Mouse (Mus musculus): ENCODE data around the gene 1700012B09Rik.

1700012B09Rik gene

DNA sequence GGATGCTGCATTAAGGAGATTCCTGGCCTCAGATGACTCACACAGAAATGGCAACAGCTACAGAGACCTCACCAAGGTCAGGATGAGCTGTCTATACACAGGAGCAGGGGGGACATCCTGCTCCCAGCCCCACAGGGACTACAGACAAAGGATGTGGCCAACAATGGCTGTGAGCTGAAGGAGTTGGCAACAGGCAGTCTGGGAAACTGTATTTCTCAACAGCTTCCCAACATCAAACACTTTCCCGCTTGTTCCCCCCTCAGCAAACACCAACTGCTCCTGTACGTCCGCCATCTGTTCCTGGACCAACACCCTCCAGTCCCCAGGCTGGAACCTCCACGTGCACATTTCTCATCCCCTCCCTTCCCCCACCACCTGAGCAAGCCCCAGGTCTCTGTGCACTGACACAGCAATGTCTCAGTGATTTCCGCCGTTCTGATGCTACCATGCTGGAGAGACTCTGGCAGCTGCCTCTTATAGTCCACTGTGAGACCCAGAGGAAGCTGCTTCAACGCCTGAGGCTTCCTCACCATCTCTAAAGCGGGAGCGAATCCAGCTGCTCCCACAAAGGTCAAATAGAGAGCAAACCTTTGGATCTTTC is 39.8 kb downstream of the 1700012B09Rik start:
- no peak for DNase-seq (ENCODE audit: low spot score in 2 of 2)

- DNase-seq (ENCODE audit: low spot score in 2 of 2) = no peak
These were observed 42.5 kb downstream of the 1700012B09Rik start for GRCm38 (mm10) chr9:14728365-14728764.

- DNase-seq (ENCODE audit: low spot score in 2 of 2) = no peak
These were observed 44.2 kb downstream of the 1700012B09Rik start for GRCm38 (mm10) chr9:14726629-14727028.

DNA sequence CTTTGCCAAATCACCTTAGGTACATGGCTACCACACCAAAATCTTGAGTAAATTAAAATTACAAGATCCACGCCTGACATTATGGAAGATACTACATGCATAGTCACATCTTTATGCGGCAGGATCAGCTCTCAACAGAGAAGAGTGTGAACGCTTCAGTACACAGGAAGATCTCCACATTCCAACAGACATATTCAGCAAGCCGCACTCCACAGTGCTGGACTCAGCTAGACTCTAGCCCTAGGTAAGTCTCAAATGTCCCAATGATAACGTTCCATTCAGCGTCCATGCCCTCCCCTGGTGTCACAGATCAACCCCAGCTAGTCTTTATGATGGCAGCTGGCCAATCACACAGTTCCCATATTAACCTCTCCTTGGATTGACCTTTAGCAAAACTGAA is 44.8 kb downstream of the 1700012B09Rik start:
- DNase-seq (ENCODE audit: low spot score in 2 of 2) = no peak

DNA sequence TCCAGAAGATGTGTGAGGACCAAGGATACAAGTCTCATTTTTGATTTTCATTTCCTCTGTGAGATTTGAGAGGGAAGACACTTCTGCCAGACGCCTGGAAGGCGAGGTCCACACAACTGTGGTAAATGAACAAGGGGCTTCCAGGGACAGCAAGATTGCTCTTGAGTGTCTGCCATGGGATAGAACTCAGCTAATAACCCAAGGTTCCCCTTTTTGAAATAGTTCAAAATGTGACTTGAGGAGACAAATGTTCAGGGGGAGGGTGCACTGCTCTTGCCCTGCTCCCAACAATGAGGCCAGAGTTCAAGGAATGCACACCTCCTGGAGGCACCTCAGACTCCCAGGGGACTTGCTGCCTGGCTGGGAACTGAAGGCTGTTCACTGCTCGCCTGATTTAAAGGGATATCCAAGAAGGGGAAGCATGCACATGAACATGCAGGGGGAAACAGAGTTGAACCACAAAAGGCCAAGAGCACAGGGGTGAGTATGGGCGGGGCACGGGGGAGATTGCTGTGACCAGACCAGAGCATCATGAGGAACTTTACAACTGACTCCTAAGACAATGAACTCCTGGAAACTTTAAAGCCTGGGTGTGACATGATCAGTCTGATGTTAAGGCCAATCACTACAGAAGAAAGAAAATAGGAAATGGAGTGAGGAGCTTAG is 45.9 kb downstream of the 1700012B09Rik start:
- DNase-seq (ENCODE audit: low spot score in 2 of 2) = no peak

DNA sequence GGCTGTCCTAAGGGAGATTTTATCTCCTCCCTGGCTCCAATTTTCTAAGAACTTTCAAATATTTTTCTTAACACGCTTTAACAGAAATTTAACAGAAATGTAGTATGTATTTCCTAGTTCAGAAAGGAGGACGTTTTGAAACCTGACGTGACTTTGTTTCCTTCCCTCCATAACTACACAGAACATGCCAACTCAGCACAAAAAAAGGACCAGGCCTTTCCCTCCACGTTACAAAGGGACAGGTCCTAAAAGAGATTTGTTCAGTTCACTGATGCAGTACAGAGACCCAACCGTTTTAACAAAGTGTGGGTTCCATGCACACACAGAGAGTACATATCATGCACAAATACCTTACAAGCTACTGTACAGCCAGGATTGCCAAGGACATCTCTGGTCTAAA is 49.2 kb downstream of the 1700012B09Rik start:
- DNase-seq (ENCODE audit: low spot score in 2 of 2) = no peak

DNA sequence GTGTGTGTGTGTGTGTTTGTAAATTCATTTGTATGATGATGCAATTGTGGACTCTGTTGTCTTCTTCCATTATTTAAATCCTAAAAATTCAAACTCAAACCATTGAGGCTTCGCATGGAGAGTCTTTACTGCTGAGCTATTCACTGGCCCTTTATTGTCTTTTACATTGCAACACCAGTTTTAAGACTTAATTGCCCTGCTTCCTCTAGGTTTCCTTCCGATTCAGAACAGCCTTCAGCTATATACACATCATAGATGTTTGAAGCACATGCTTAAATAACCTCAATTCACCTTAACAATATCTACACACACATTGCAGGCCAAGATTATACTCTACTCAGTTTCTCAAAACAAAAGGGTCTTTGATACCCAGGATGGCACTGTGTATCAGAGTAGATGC is 50.4 kb downstream of the 1700012B09Rik start:
- no peak for DNase-seq (ENCODE audit: low spot score in 2 of 2)

- DNase-seq (ENCODE audit: low spot score in 2 of 2) = no peak
These were observed 52.5 kb downstream of the 1700012B09Rik start for GRCm38 (mm10) chr9:14718332-14718691.

DNA sequence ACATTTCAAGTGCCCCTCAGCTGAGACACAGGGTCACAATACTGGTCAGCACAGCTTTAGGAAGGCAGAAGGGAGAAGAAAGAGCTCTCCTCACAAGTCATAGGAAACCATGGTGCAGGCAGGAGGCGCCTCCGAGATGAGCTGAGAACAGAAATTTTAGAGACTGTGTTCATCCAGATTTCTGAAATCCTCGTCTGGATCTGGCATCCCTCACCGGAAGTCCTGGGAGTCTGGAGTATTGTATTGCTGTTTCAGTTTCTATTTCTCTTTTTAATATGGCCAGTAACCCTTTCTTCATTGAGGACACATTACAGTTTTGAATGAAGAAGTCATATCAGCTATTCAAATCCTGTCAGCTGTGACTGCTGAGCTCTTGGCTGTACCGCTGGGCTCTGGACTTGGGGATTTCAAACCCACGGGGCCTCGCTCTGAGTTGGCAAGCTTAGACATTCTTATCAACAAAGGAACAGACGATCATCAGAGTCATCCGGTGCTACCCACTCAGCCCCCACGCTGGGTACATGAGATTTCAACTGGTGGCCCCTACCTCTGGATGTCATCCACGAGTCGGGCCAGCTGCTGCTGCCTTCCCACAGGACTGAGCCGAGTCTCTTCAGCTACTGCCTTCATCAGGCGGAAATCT is 53.0 kb downstream of the 1700012B09Rik start:
- no peak for DNase-seq (ENCODE audit: low spot score in 2 of 2)

DNA sequence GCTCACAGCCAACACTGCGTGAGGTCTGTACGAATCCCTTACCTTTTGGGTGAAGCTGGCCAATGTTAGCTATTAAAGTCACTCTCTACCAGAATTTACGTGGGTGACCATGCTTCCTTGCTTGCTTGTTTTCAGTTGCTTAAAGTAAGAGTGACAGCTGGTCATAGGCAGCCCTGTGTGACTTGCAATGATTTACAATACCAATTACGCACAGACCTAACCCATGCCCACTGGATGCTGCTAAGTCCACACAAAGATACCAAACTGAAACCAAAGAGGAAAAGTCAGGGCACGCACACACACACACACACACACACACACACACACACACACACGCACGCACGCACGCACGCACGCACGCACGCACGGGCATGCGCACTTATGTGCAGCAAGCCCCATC is 55.6 kb downstream of the 1700012B09Rik start:
- no peak for DNase-seq (ENCODE audit: low spot score in 2 of 2)

- no peak for DNase-seq (ENCODE audit: low spot score in 2 of 2)
These were observed 59.9 kb downstream of the 1700012B09Rik start for GRCm38 (mm10) chr9:14710910-14711309.

All from right cerebral cortex, adult 2 months (tissue).